Comparison of ENCODE assay signal across 35 mouse cellular contexts in the genomic region with DNA sequence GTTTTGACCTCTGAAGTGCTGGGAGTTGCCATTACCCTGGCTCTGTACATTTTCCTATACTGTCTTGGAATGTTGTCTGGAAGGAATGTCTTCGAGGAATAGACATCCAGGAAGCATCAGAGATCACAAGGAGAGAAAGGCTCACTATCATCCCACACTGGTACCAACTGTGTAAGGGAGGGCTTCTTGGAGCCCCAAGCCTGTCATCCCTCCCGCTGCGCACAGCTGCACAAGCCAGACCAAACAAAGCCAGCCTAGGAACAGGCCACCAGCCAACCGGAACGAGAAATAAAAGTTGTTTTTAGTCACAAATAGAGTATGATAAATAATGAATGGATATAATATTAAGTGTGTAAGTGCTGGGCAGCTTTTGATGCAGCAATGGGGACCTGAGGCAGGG. TPM values are rescaled to one million over a fixed set of nuclear protein-coding genes. Genes with fewer than 3 reads are reported as not detected.
DNase-seq lines count a peak whose midpoint lies in the region; ATAC-seq and TF ChIP-seq lines count a peak whose summit lies in the region.
"Had no signal": no experiment of that assay in that cellular context is flagged by ENCODE, and none has a peak within 500 bp of the region (broad histone marks: within the 10 kb centered on the region; RNA-seq: fewer than 3 reads in every experiment).

No protein-coding gene starts in this region.

- no peaks in the 10 kb centered on the region for H3K36me3 ChIP-seq in hindbrain, embryonic 12.5 days
- H3K36me3 ChIP-seq in hindbrain, embryonic 14.5 days (replicated peaks; ENCODE audit: control insufficient read depth, insufficient read depth) = no peaks in the 10 kb centered on the region
- no peaks in the 10 kb centered on the region for H3K36me3 ChIP-seq in kidney, embryonic 16.5 days (ENCODE audit: insufficient read depth, low read length)
- no peaks in the 10 kb centered on the region for H3K36me3 ChIP-seq in kidney, adult 2 months (ENCODE audit: control insufficient read depth, insufficient read depth, low read length)
- H3K36me3 ChIP-seq in midbrain, embryonic 12.5 days = 0 out of 2 replicates have a peak, but pooled peaks cover 2% of the 10 kb centered on the region
- H3K36me3 ChIP-seq in midbrain, postnatal 0 days (ENCODE audit: insufficient read depth, low read length) = no peaks in the 10 kb centered on the region
- H3K36me3 ChIP-seq: embryonic facial prominence, embryonic 12.5 days; G1E; heart, embryonic 15.5 days; limb, embryonic 10.5 days; limb, embryonic 15.5 days; liver, embryonic 13.5 days had no signal

- H3K4me2 ChIP-seq in hindbrain, embryonic 12.5 days (replicated peaks) = no peak overlapping the region
- H3K4me2 ChIP-seq in hindbrain, embryonic 14.5 days (replicated peaks) = no peak overlapping the region
- H3K4me2 ChIP-seq in kidney, embryonic 16.5 days (replicated peaks; ENCODE audit: low read depth, low read length) = no peak overlapping the region
- H3K4me2 ChIP-seq in midbrain, embryonic 12.5 days (replicated peaks) = no peak overlapping the region
- no peak overlapping the region for H3K4me2 ChIP-seq in midbrain, postnatal 0 days (ENCODE audit: low read depth, low read length, poor library complexity, severe bottlenecking)
- H3K4me2 ChIP-seq: embryonic facial prominence, embryonic 12.5 days; heart, embryonic 15.5 days; limb, embryonic 15.5 days; liver, embryonic 13.5 days had no signal

- no peak overlapping the region for H3K9ac ChIP-seq in hindbrain, embryonic 12.5 days
- no peak overlapping the region for H3K9ac ChIP-seq in hindbrain, embryonic 14.5 days
- no peak overlapping the region for H3K9ac ChIP-seq in kidney, embryonic 16.5 days (replicated peaks; ENCODE audit: low read length)
- no peak overlapping the region for H3K9ac ChIP-seq in midbrain, embryonic 12.5 days (replicated peaks)
- no peak overlapping the region for H3K9ac ChIP-seq in midbrain, postnatal 0 days (replicated peaks; ENCODE audit: low read length, poor library complexity, severe bottlenecking)
- H3K9ac ChIP-seq: embryonic facial prominence, embryonic 12.5 days; heart, embryonic 15.5 days; limb, embryonic 15.5 days; liver, embryonic 13.5 days had no signal

- no peak for ATAC-seq in hindbrain, embryonic 12.5 days (ENCODE audit: low FRiP score)
- no peak for ATAC-seq in hindbrain, embryonic 14.5 days (ENCODE audit: low FRiP score)
- peak; percentile 69 for ATAC-seq in kidney, embryonic 16.5 days (ENCODE audit: low FRiP score, low TSS enrichment)
- no peak for ATAC-seq in midbrain, embryonic 12.5 days (ENCODE audit: low FRiP score, low read depth)
- no peak for ATAC-seq in midbrain, postnatal 0 days (ENCODE audit: low FRiP score)
- ATAC-seq: forebrain, embryonic 14.5 days; intestine, postnatal 0 days had no signal

- no peaks in the 10 kb centered on the region for H3K27me3 ChIP-seq in hindbrain, embryonic 12.5 days
- H3K27me3 ChIP-seq in hindbrain, embryonic 14.5 days (ENCODE audit: control insufficient read depth, insufficient read depth, low read length) = no peaks in the 10 kb centered on the region
- no peaks in the 10 kb centered on the region for H3K27me3 ChIP-seq in kidney, embryonic 16.5 days (ENCODE audit: insufficient read depth, low read length)
- no peaks in the 10 kb centered on the region for H3K27me3 ChIP-seq in kidney, adult 2 months (replicated peaks; ENCODE audit: control insufficient read depth, insufficient read depth, low read length)
- peaks cover 3% of the 10 kb centered on the region; the same call in 1 of the 2 replicates for H3K27me3 ChIP-seq in midbrain, embryonic 12.5 days
- H3K27me3 ChIP-seq in midbrain, postnatal 0 days (ENCODE audit: insufficient read depth, low read length) = no peaks in the 10 kb centered on the region
- H3K27me3 ChIP-seq: embryonic facial prominence, embryonic 12.5 days; heart, embryonic 15.5 days had no signal

- peaks cover 37% of the 10 kb centered on the region for H3K4me1 ChIP-seq in hindbrain, embryonic 12.5 days
- peaks cover 9% of the 10 kb centered on the region; the same call in 1 of the 2 replicates for H3K4me1 ChIP-seq in hindbrain, embryonic 14.5 days (replicated peaks; ENCODE audit: control insufficient read depth, insufficient read depth, low read length)
- 0 out of 2 replicates have a peak, but pooled peaks cover 13% of the 10 kb centered on the region for H3K4me1 ChIP-seq in kidney, embryonic 16.5 days (ENCODE audit: insufficient read depth, low read length)
- H3K4me1 ChIP-seq in kidney, adult 2 months (ENCODE audit: control insufficient read depth, insufficient read depth, low read length) = no peaks in the 10 kb centered on the region
- peaks cover 13% of the 10 kb centered on the region for H3K4me1 ChIP-seq in midbrain, embryonic 12.5 days
- no peaks in the 10 kb centered on the region for H3K4me1 ChIP-seq in midbrain, postnatal 0 days (ENCODE audit: insufficient read depth, low read length)
- H3K4me1 ChIP-seq: embryonic facial prominence, embryonic 12.5 days; liver, embryonic 13.5 days had no signal

- TF ChIP-seq CTCF in kidney, adult 2 months (conservative IDR thresholded peaks at IDR 0.05; ENCODE audit: insufficient read depth, insufficient read length, low read depth, low read length) = no peak
- no peak for TF ChIP-seq CTCF in midbrain, postnatal 0 days (IDR thresholded peaks at IDR 0.05)

- H3K4me3 ChIP-seq in hindbrain, embryonic 12.5 days = no peak overlapping the region
- no peak overlapping the region for H3K4me3 ChIP-seq in hindbrain, embryonic 14.5 days (replicated peaks; ENCODE audit: low read length)
- no peak overlapping the region for H3K4me3 ChIP-seq in kidney, embryonic 16.5 days (ENCODE audit: low read length)
- H3K4me3 ChIP-seq in kidney, adult 2 months (ENCODE audit: insufficient read depth, low read depth, low read length) = no peak overlapping the region
- no peak overlapping the region for H3K4me3 ChIP-seq in midbrain, embryonic 12.5 days
- H3K4me3 ChIP-seq in midbrain, postnatal 0 days (ENCODE audit: low read depth, low read length) = no peak overlapping the region
- H3K4me3 ChIP-seq: embryonic facial prominence, embryonic 12.5 days; heart, embryonic 15.5 days; limb, embryonic 10.5 days; limb, embryonic 15.5 days; liver, embryonic 13.5 days had no signal

- no peak for TF ChIP-seq POLR2A in kidney, adult 2 months (IDR thresholded peaks at IDR 0.05; ENCODE audit: low read depth, low read length)

- 62% methylated on average over 5 of the region's 5 CpGs for whole genome bisulfite sequencing in hindbrain, embryonic 12.5 days
- WGBS in hindbrain, embryonic 14.5 days = 56% methylated on average over 5 of the region's 5 CpGs
- WGBS in kidney, embryonic 16.5 days = 45% methylated on average over 5 of the region's 5 CpGs
- 52% methylated on average over 5 of the region's 5 CpGs for WGBS in kidney, adult 2 months
- WGBS in midbrain, embryonic 12.5 days = 64% methylated on average over 5 of the region's 5 CpGs
- 46% methylated on average over 5 of the region's 5 CpGs for WGBS in midbrain, postnatal 0 days

- no peak for DNase-seq in hindbrain, embryonic 14.5 days (ENCODE audit: low spot score)
- no peak for DNase-seq in kidney, adult 2 months
- no peak for DNase-seq in midbrain, postnatal 0 days (ENCODE audit: low spot score)
- DNase-seq in layer of hippocampus, adult 18-20 months (ENCODE audit: low spot score in 2 of 2) = no peak
- DNase-seq: adrenal gland, postnatal 10 days; cerebellum, adult 11-12 months; cerebellum, adult 9-11 months; embryo, embryonic 11 days; gastrocnemius, postnatal 14 days; kidney, postnatal 36 days; liver, embryonic 13.5 days; lung, adult 18-20 months; lung, postnatal 10 days; right cerebral cortex, adult 18-20 months; spleen, adult 18-20 months; thymus, postnatal 14 days had no signal

- 0 out of 2 replicates have a peak overlapping the region, but pooled peaks have one; percentile 9 for H3K27ac ChIP-seq in hindbrain, embryonic 12.5 days
- H3K27ac ChIP-seq in hindbrain, embryonic 14.5 days = no peak overlapping the region
- H3K27ac ChIP-seq in kidney, embryonic 16.5 days (ENCODE audit: low read length) = no peak overlapping the region
- no peak overlapping the region for H3K27ac ChIP-seq in kidney, adult 2 months (ENCODE audit: insufficient read depth, low read depth, low read length)
- H3K27ac ChIP-seq in midbrain, embryonic 12.5 days (replicated peaks) = 0 out of 2 replicates have a peak overlapping the region, but pooled peaks have one; percentile 46
- no peak overlapping the region for H3K27ac ChIP-seq in midbrain, postnatal 0 days (ENCODE audit: low read depth, low read length)
- H3K27ac ChIP-seq: embryonic facial prominence, embryonic 12.5 days; heart, embryonic 15.5 days; limb, embryonic 10.5 days; limb, embryonic 15.5 days; liver, embryonic 13.5 days; macrophage had no signal

- H3K9me3 ChIP-seq in hindbrain, embryonic 12.5 days (replicated peaks) = 0 out of 2 replicates have a peak, but pooled peaks cover 2% of the 10 kb centered on the region
- no peaks in the 10 kb centered on the region for H3K9me3 ChIP-seq in hindbrain, embryonic 14.5 days (ENCODE audit: control insufficient read depth, low read length)
- H3K9me3 ChIP-seq in kidney, embryonic 16.5 days (ENCODE audit: low read length) = peaks cover 2% of the 10 kb centered on the region; the same call in 1 of the 2 replicates
- peaks cover 2% of the 10 kb centered on the region; the same call in 1 of the 2 replicates for H3K9me3 ChIP-seq in midbrain, embryonic 12.5 days
- H3K9me3 ChIP-seq in midbrain, postnatal 0 days (ENCODE audit: low read length) = no peaks in the 10 kb centered on the region
- H3K9me3 ChIP-seq: G1E; heart, embryonic 15.5 days; limb, embryonic 10.5 days; liver, embryonic 13.5 days had no signal

RNA-seq across cellular contexts. Expression of gene Ccdc182, which starts 29.0 kb away (rescaled TPM):
- 3.8 and 4.3 TPM in 2 replicates for polyA plus RNA-seq in hindbrain, embryonic 12.5 days (2016; fragmentation: Nextera tagmentation; extraction: Ambion mirVana)
- 0.37 TPM in 1 of 2 replicates, not detected in the other for polyA plus RNA-seq in hindbrain, embryonic 14.5 days (2014; fragmentation: Nextera tagmentation; extraction: Ambion mirVana)
- 3.0 and 3.3 TPM in 2 replicates for polyA plus RNA-seq in kidney, embryonic 16.5 days (2015; fragmentation: Nextera tagmentation; extraction: Ambion mirVana)
- 0.34 and 0.61 TPM in 2 replicates for polyA plus RNA-seq in kidney, adult 2 months (2012; rRNA removed)
- polyA plus RNA-seq in midbrain, embryonic 12.5 days (2016; fragmentation: Nextera tagmentation; extraction: Ambion mirVana) = 5.0 and 5.7 TPM in 2 replicates
- not detected in 2 replicates for total RNA-seq in midbrain, postnatal 0 days (2014; rRNA removed)
- 0.12 TPM in 1 of 2 replicates, not detected in the other for polyA plus RNA-seq in midbrain, postnatal 0 days (2015; fragmentation: Nextera tagmentation; extraction: Ambion mirVana)
- not detected for total RNA-seq in layer of hippocampus, adult 18-20 months (2021)
- total RNA-seq: adrenal gland, postnatal 10 days; G1E; gastrocnemius, postnatal 14 days; granulocyte monocyte progenitor cell, adult 5-6 weeks; heart, postnatal 25 days; layer of hippocampus, adult 8-10 months; layer of hippocampus, postnatal 25 days; left cerebral cortex, adult 8-10 months; megakaryocyte-erythroid progenitor cell, adult 5-6 weeks; monocyte, adult 5-6 weeks had no signal
- polyA plus RNA-seq: G1E; heart, embryonic 15.5 days; intestine, postnatal 0 days; limb, embryonic 10.5 days; limb, embryonic 15.5 days; liver, embryonic 13.5 days; macrophage; stomach, embryonic 16.5 days had no signal

Comparison
In these comparisons a context has a peak if more than half of its experiments do, and no peak if none do; other contexts are left out.
1. H3K27ac ChIP-seq: peak in hindbrain, embryonic 12.5 days (single experiment) and midbrain, embryonic 12.5 days (single experiment); none in hindbrain, embryonic 14.5 days (single experiment), kidney, embryonic 16.5 days (single experiment), kidney, adult 2 months (single experiment) and midbrain, postnatal 0 days (single experiment).